Mouse (Mus musculus): ENCODE measurements around the gene Cavin1.

GRCm38 (mm10) chr11:100920887-100921624 lies 49.6 kb downstream of the Cavin1 start:
- TF ChIP-seq MAX (IDR thresholded peaks at IDR 0.05; ENCODE audit: low read depth) (no peak), POLR2A (IDR thresholded peaks at IDR 0.05; ENCODE audit: insufficient read length, low read depth) (no peak), SRF (IDR thresholded peaks at IDR 0.05; ENCODE audit: control insufficient read depth, insufficient read length, low read depth) (no peak), POLR2AphosphoS2 (IDR thresholded peaks at IDR 0.05; ENCODE audit: insufficient read length, low read depth) (no peak), CEBPB (IDR thresholded peaks at IDR 0.05; ENCODE audit: insufficient read depth, poor library complexity, severe bottlenecking) (no peak), TCF12 (IDR thresholded peaks at IDR 0.05; ENCODE audit: insufficient read depth, poor library complexity, severe bottlenecking) (no peak), TCF3 (IDR thresholded peaks at IDR 0.05; ENCODE audit: insufficient read length, low read depth) (no peak)

All from myocyte (in vitro differentiated cells).